Mouse (Mus musculus): ENCODE measurements around the gene 2300003K06Rik.
"Not testable (repeated sequence)": the region's sequence is repeated elsewhere in the genome, so short reads cannot be mapped to it uniquely, and the experiment has no call there.

DNA sequence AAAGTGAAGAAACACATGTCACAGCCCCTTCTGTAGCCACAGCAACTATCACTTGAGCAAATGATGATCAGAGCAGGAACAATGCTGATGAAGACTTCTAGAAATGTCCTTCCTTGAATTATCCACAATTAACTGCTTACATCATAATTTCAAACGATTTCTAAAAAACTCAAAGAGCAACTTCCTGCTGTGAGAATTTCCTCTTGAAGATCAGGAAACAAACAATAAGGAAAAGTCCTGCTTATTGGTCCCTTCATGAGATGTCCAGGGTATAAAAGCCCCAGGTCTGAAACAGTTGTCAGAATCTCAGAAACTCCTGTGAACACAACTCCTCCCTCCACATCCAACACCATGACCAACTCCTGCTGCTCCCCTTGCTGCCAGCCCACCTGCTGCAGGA, 41.0 kb upstream of the 2300003K06Rik start, which contains the start of gene Gm11567:
- not testable (repeated sequence) for TF ChIP-seq POLR2A (IDR thresholded peaks at IDR 0.05; ENCODE audit: control insufficient read depth, extremely low read depth, insufficient read depth, low read length, poor library complexity); CTCF (IDR thresholded peaks at IDR 0.05; ENCODE audit: borderline replicate concordance, control insufficient read depth, extremely low read depth, insufficient read depth, low read length, poor library complexity)

Data from thymus, adult 2 months (tissue).